Mouse (Mus musculus) intestine, embryonic 15.5 days (tissue): Measurements from ENCODE around the gene Fhl1. TPM values are rescaled to one million over a fixed set of nuclear protein-coding genes. Genes with fewer than 3 reads are reported as not detected.
A peak's percentile ranks its signal among the peaks of the same experiment; 100 is the strongest.

ENCODE experiments used
- ATAC-seq: fragments of 200-750 bp; cut with Nextera tagmentation; 2 replicates; pipeline ENCODE4 v1.8.0; 2017; ENCODE audit warnings: moderate TSS enrichment, moderate library complexity
- H3K27ac ChIP-seq: fragments of 300-500 bp; sonication (generic); 2 replicates; pipeline ENCODE4 v1.5.1; 2015; ENCODE audit warnings: mild to moderate bottlenecking, inconsistent platforms
- H3K27me3 ChIP-seq: fragments of 300-500 bp; sonication (generic); replicated peaks from 2 replicates; pipeline ENCODE4 v1.6.1; 2015; ENCODE audit warnings: inconsistent platforms
- H3K36me3 ChIP-seq: fragments of 300-500 bp; sonication (generic); 2 replicates; pipeline ENCODE4 v1.6.1; 2015; ENCODE audit warnings: inconsistent platforms
- H3K4me1 ChIP-seq: fragments of 300-500 bp; sonication (generic); replicated peaks from 2 replicates; pipeline ENCODE4 v1.6.1; 2015; ENCODE audit warnings: inconsistent platforms
- H3K4me2 ChIP-seq: fragments of 300-500 bp; sonication (generic); replicated peaks from 2 replicates; pipeline ENCODE4 v1.6.1; 2015; ENCODE audit warnings: mild to moderate bottlenecking, inconsistent platforms
- H3K4me3 ChIP-seq: fragments of 300-500 bp; sonication (generic); replicated peaks from 2 replicates; pipeline ENCODE4 v1.5.1; 2015; ENCODE audit warnings: inconsistent platforms
- H3K9ac ChIP-seq: fragments of 300-500 bp; sonication (generic); 2 replicates; pipeline ENCODE4 v1.6.1; 2015; ENCODE audit warnings: inconsistent platforms
- H3K9me3 ChIP-seq: fragments of 300-500 bp; sonication (generic); 2 replicates; pipeline ENCODE4 v1.6.1; 2016; ENCODE audit warnings: inconsistent platforms
- WGBS: fragments of 180-500 bp; shearing (Covaris S2); methylation state at CpG from one replicate; pipeline ENCODE4 v1.1.7; 2015; 5-methylcytosine and 5-hydroxymethylcytosine counted together
- polyA plus RNA-seq: library from polyadenylated mRNA; unstranded; fragments of >200 nt; fragmentation: Nextera tagmentation; extraction: Ambion mirVana; gene quantifications from 2 replicates; pipeline ENCODE4 v1.2.1, GENCODE M21; 2015

Gene Fhl1
- polyA plus RNA-seq, 1 experiment from 2014 or later, result 47.0 TPM

GRCm38 (mm10) chrX:56722559-56722958 lies 9.0 kb upstream of the Fhl1 start:
- WGBS, result 81% methylated on average over 8 of the region's 8 CpGs
- no peak for ATAC-seq
- H3K4me1 ChIP-seq, result no peaks in the 10 kb centered on the region
- H3K36me3 ChIP-seq, result no peaks in the 10 kb centered on the region
- no peaks in the 10 kb centered on the region for H3K27me3 ChIP-seq
- no peaks in the 10 kb centered on the region for H3K9me3 ChIP-seq
- no peak overlapping the region for H3K4me3 ChIP-seq
- no peak overlapping the region for H3K9ac ChIP-seq
- no peak overlapping the region for H3K27ac ChIP-seq
- H3K4me2 ChIP-seq, result no peak overlapping the region

GRCm38 (mm10) chrX:56728507-56728906 lies 3.1 kb upstream of the Fhl1 start:
- Histone ChIP-seq H3K4me3 (no peak overlapping the region), H3K9me3 (no peaks in the 10 kb centered on the region), H3K9ac (no peak overlapping the region), H3K27ac (no peak overlapping the region), H3K27me3 (no peaks in the 10 kb centered on the region), H3K36me3 (no peaks in the 10 kb centered on the region), H3K4me1 (no peaks in the 10 kb centered on the region), H3K4me2 (no peak overlapping the region)
- ATAC-seq, result no peak
- 60% methylated on average over 3 of the region's 3 CpGs for WGBS

GRCm38 (mm10) chrX:56730828-56731305 lies 720 bp upstream of the Fhl1 start:
- Histone ChIP-seq H3K27me3 (no peaks in the 10 kb centered on the region), H3K27ac (no peak overlapping the region), H3K9me3 (no peaks in the 10 kb centered on the region), H3K4me3 (peak overlapping the region; percentile 51), H3K9ac (peak overlapping the region; percentile 34), H3K36me3 (no peaks in the 10 kb centered on the region), H3K4me2 (peak overlapping the region; percentile 68), H3K4me1 (no peaks in the 10 kb centered on the region)
- ATAC-seq, result peak; percentile 41; the same call in 1 of the 2 replicates
- WGBS, result 21% methylated on average over 10 of the region's 10 CpGs

- H3K27me3 ChIP-seq, result no peaks in the 10 kb centered on the region
- no peak for ATAC-seq
- no peaks in the 10 kb centered on the region for H3K4me1 ChIP-seq
- H3K36me3 ChIP-seq, result no peaks in the 10 kb centered on the region
- H3K9me3 ChIP-seq, result no peaks in the 10 kb centered on the region
- WGBS, result 39% methylated on average over 3 of the region's 3 CpGs
- H3K4me2 ChIP-seq, result 0 out of 2 replicates have a peak overlapping the region, but pooled peaks have one; percentile 68
- H3K4me3 ChIP-seq, result peak overlapping the region; percentile 51
- H3K27ac ChIP-seq, result no peak overlapping the region
- H3K9ac ChIP-seq, result no peak overlapping the region
Measured at GRCm38 (mm10) chrX:56732401-56732800, 814 bp downstream of the Fhl1 start.

- Histone ChIP-seq H3K27me3 (no peaks in the 10 kb centered on the region), H3K36me3 (no peaks in the 10 kb centered on the region), H3K27ac (no peak overlapping the region), H3K9me3 (no peaks in the 10 kb centered on the region), H3K4me2 (no peak overlapping the region), H3K4me3 (no peak overlapping the region), H3K9ac (no peak overlapping the region), H3K4me1 (no peaks in the 10 kb centered on the region)
- ATAC-seq, result no peak
- 49% methylated on average over 5 of the region's 5 CpGs for WGBS
Measured at GRCm38 (mm10) chrX:56734436-56734835, 2.8 kb downstream of the Fhl1 start.

- Histone ChIP-seq H3K4me1 (no peaks in the 10 kb centered on the region), H3K4me3 (no peak overlapping the region), H3K9ac (no peak overlapping the region), H3K27me3 (no peaks in the 10 kb centered on the region), H3K36me3 (no peaks in the 10 kb centered on the region), H3K9me3 (no peaks in the 10 kb centered on the region), H3K27ac (no peak overlapping the region), H3K4me2 (no peak overlapping the region)
- ATAC-seq, result no peak
- WGBS, result 75% methylated on average over 1 of the region's 1 CpGs
Measured at GRCm38 (mm10) chrX:56736226-56736625, 4.6 kb downstream of the Fhl1 start.

- Histone ChIP-seq H3K9ac (no peak overlapping the region), H3K27me3 (no peaks in the 10 kb centered on the region), H3K27ac (no peak overlapping the region), H3K36me3 (no peaks in the 10 kb centered on the region), H3K9me3 (no peaks in the 10 kb centered on the region), H3K4me2 (no peak overlapping the region), H3K4me1 (no peaks in the 10 kb centered on the region), H3K4me3 (no peak overlapping the region)
- 55% methylated on average over 5 of the region's 5 CpGs for WGBS
- ATAC-seq, result no peak
Measured at GRCm38 (mm10) chrX:56737848-56738554, 6.4 kb downstream of the Fhl1 start.

GRCm38 (mm10) chrX:56741428-56741827 lies 9.8 kb downstream of the Fhl1 start:
- Histone ChIP-seq H3K27me3 (no peaks in the 10 kb centered on the region), H3K4me1 (no peaks in the 10 kb centered on the region), H3K27ac (no peak overlapping the region), H3K4me2 (no peak overlapping the region), H3K36me3 (no peaks in the 10 kb centered on the region), H3K4me3 (no peak overlapping the region), H3K9ac (no peak overlapping the region), H3K9me3 (no peaks in the 10 kb centered on the region)
- no peak for ATAC-seq
- 79% methylated on average over 3 of the region's 3 CpGs for WGBS

- H3K4me2 ChIP-seq, result no peak overlapping the region
- no peak for ATAC-seq
- WGBS, result 64% methylated on average over 4 of the region's 4 CpGs
Measured at GRCm38 (mm10) chrX:56751536-56751935, 19.9 kb downstream of the Fhl1 start.

GRCm38 (mm10) chrX:56752144-56752543 lies 20.6 kb downstream of the Fhl1 start:
- Histone ChIP-seq H3K4me1 (no peaks in the 10 kb centered on the region), H3K27ac (no peak overlapping the region), H3K9me3 (no peaks in the 10 kb centered on the region), H3K9ac (no peak overlapping the region), H3K4me2 (no peak overlapping the region), H3K36me3 (no peaks in the 10 kb centered on the region), H3K4me3 (no peak overlapping the region), H3K27me3 (no peaks in the 10 kb centered on the region)
- WGBS, result 70% methylated on average over 6 of the region's 6 CpGs
- ATAC-seq, result no peak

More at GRCm38 (mm10) chrX:56751536-56751935, 19.9 kb downstream of the Fhl1 start:
- H3K4me3 ChIP-seq, result no peak overlapping the region
- no peak overlapping the region for H3K9ac ChIP-seq
- no peaks in the 10 kb centered on the region for H3K36me3 ChIP-seq
- H3K27me3 ChIP-seq, result no peaks in the 10 kb centered on the region
- H3K27ac ChIP-seq, result no peak overlapping the region
- H3K9me3 ChIP-seq, result no peaks in the 10 kb centered on the region
- no peaks in the 10 kb centered on the region for H3K4me1 ChIP-seq

GRCm38 (mm10) chrX:56753317-56754289 lies 22.0 kb downstream of the Fhl1 start:
- Histone ChIP-seq H3K4me2 (no peak overlapping the region), H3K9me3 (no peaks in the 10 kb centered on the region), H3K27me3 (no peaks in the 10 kb centered on the region), H3K4me1 (no peaks in the 10 kb centered on the region), H3K4me3 (no peak overlapping the region), H3K36me3 (no peaks in the 10 kb centered on the region), H3K9ac (no peak overlapping the region), H3K27ac (no peak overlapping the region)
- no peak for ATAC-seq
- 67% methylated on average over 8 of the region's 8 CpGs for WGBS

GRCm38 (mm10) chrX:56755646-56756045 lies 24.1 kb downstream of the Fhl1 start:
- WGBS, result 45% methylated on average over 2 of the region's 2 CpGs
- Histone ChIP-seq H3K27me3 (no peaks in the 10 kb centered on the region), H3K4me1 (no peaks in the 10 kb centered on the region), H3K4me3 (no peak overlapping the region), H3K36me3 (no peaks in the 10 kb centered on the region), H3K4me2 (no peak overlapping the region), H3K27ac (no peak overlapping the region), H3K9me3 (no peaks in the 10 kb centered on the region), H3K9ac (no peak overlapping the region)
- ATAC-seq, result no peak
